Mouse (Mus musculus) G1E (cell line): ENCODE results near the gene Ramp2.

Experiments
- CTCF ChIP-seq: IDR thresholded peaks from 2 replicates; pipeline ENCODE4 v1.5.1; 2012; ENCODE audit warnings: low read depth, low read length, inconsistent platforms, mixed read lengths
- GATA1 ChIP-seq: IDR thresholded peaks from 2 replicates; pipeline ENCODE4 v1.6.1; 2012; ENCODE audit warnings: borderline replicate concordance, low read length, inconsistent platforms, mixed read lengths
- POLR2AphosphoS5 ChIP-seq: IDR thresholded peaks from 2 replicates; pipeline ENCODE4 v1.6.1; 2012; ENCODE audit warnings: low read depth, low read length, inconsistent platforms; ENCODE audit not compliant: insufficient replicate concordance
- TAL1 ChIP-seq: conservative IDR thresholded peaks from 2 replicates; pipeline ENCODE4 v1.6.1; 2012; ENCODE audit warnings: low read depth, low read length, inconsistent platforms, mixed read lengths

DNA sequence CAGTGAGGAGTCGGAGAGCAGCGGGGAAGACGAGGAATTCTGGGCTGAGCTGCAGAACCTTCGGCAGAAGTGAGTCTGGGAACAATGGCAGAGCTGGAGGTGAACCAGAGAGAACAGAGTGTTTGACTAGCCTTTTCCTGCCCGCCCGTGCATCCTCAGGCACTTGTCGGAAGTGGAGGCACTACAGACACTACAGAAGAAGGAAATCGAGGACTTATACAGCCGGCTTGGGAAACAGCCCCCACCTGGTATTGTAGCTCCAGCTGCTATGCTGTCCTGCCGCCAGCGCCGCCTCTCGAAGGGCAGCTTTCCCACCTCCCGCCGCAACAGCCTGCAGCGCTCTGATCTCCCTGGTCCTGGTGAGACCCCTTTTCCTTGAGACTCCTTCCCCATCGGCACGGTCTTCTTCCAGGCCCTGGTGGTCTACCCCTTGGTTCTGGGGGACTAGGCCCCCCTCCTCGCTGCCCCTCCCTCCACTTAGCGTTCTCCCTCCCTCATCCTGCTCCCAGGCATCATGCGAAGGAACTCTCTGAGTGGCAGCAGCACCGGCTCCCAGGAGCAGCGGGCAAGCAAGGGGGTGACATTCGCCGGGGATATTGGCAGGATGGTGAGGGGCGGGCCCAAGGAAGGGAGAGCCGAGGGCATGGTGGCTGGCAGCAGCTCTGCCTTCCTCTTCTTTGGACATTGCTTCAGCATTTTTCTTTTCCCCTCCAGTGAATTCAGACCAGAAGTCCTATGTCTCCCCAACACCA lies 30.7 kb downstream of the Ramp2 start:
- no peak for TF ChIP-seq CTCF
- no peak for TF ChIP-seq GATA1
- no peak for TF ChIP-seq POLR2AphosphoS5
- no peak for TF ChIP-seq TAL1
